Mouse (Mus musculus) cerebellum, adult 2 months (tissue): ENCODE results near the gene Ipo11. TPM values are rescaled to one million over a fixed set of nuclear protein-coding genes. Genes with fewer than 3 reads are reported as not detected.

ENCODE experiments used
- DNase-seq, 2 experiments: peaks; one replicate each; pipeline ENCODE4 v3.0.0; 2021
- H3K27ac ChIP-seq: fragments of 200-500 bp; 2 replicates; pipeline ENCODE4 v1.5.1; 2012; ENCODE audit warnings: low read length, control low read depth, inconsistent platforms; ENCODE audit not compliant: insufficient read depth
- H3K27me3 ChIP-seq: fragments of 200-500 bp; 2 replicates; pipeline ENCODE4 v1.6.1; 2012; ENCODE audit warnings: inconsistent platforms, mild to moderate bottlenecking, low read length, moderate library complexity; ENCODE audit not compliant: control insufficient read depth, insufficient read depth
- H3K4me1 ChIP-seq: fragments of 200-500 bp; 2 replicates; pipeline ENCODE4 v1.6.1; 2011; ENCODE audit warnings: low read length; ENCODE audit not compliant: control insufficient read depth, insufficient read depth
- H3K4me3 ChIP-seq: fragments of 200-500 bp; replicated peaks from 2 replicates; pipeline ENCODE3; 2011; ENCODE audit warnings: mild to moderate bottlenecking, low read depth, low read length, control low read depth; ENCODE audit not compliant: insufficient read depth
- CTCF ChIP-seq: fragments of 200-500 bp; IDR thresholded peaks from 2 replicates; pipeline ENCODE4 v1.5.1; 2011; ENCODE audit warnings: low read depth, mild to moderate bottlenecking, control low read depth, low read length, moderate library complexity, borderline replicate concordance; ENCODE audit not compliant: insufficient read depth
- POLR2A ChIP-seq: fragments of 200-500 bp; IDR thresholded peaks from 2 replicates; pipeline ENCODE4 v1.6.1; 2011; ENCODE audit warnings: low read length, control low read depth, borderline replicate concordance; ENCODE audit not compliant: insufficient read depth
- WGBS: fragments of 180-500 bp; shearing (Covaris S2); methylation state at CpG from one replicate; pipeline ENCODE4 v1.1.7; 2018; 5-methylcytosine and 5-hydroxymethylcytosine counted together
- polyA plus RNA-seq: library from polyadenylated mRNA; depleted of rRNA; stranded (reverse); fragments of >200 nt; gene quantifications from 2 replicates; pipeline ENCODE4 v1.2.3, GENCODE M21; 2012; rRNA removed

The Ipo11 gene
- polyA plus RNA-seq, 1 experiment = 31.8 TPM

DNA sequence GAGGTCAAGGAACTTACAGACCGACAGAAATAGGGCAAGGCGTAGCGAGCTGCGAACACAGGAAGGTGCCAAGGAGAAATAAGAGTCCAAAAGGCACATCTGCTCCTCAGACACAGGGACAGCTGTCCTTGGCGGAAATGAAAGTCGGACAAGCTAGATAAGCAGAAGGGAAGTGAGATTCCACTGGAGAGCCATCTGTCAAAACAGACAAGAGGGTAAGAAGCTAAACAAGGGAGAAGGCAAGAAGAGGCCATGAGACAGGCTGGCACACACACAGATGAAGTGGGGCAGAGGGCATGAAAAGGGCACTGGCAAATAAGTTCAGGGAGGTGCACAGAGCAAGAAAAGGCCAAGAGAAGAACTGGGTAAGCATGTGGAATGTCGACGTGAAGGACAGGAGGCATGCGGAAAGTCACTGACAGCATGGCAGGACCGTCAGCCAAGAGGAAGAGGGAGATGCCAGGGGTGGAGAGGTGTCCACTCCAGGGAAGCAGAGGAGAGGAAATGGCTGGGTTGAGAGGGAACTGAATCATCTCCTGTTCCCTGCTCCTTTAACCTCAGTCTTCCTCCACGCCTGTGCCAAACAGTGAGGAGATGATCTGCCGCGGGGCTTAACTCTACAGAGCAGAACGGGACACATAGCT lies 176.4 kb downstream of the Ipo11 start:
- no peaks in the 10 kb centered on the region for H3K27me3 ChIP-seq
- WGBS = 14% methylated on average over 14 of the region's 14 CpGs
- TF ChIP-seq POLR2A = no peak
- TF ChIP-seq CTCF = no peak
- peak in 1 of 2 experiments; percentile 14 for DNase-seq
- H3K27ac ChIP-seq = no peak overlapping the region
- no peak overlapping the region for H3K4me3 ChIP-seq
- no peaks in the 10 kb centered on the region for H3K4me1 ChIP-seq

DNA sequence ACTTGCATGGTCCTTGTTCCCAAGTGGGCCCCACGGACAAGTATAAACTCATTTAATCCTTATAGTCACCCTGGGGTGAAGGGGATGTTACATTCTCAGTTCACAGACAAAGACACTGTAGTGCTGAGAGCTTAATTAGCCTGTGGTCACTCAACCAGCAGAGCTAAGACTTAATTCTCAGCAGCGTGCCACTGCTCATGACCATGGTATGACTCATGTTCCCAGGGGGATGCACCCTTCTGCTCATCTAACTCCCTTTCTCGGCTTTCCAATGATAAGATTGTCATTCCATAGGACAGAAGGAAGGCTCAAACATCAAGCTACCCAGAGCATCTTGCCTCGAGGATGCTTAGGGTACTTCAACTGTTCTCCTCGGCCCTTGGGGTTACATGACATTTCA lies 180.9 kb downstream of the Ipo11 start:
- no peak for DNase-seq
- Histone ChIP-seq H3K27ac (no peak overlapping the region), H3K4me3 (no peak overlapping the region), H3K27me3 (no peaks in the 10 kb centered on the region), H3K4me1 (no peaks in the 10 kb centered on the region)
- WGBS = 45% methylated on average over 5 of the region's 5 CpGs
- TF ChIP-seq POLR2A = no peak
- no peak for TF ChIP-seq CTCF

DNA sequence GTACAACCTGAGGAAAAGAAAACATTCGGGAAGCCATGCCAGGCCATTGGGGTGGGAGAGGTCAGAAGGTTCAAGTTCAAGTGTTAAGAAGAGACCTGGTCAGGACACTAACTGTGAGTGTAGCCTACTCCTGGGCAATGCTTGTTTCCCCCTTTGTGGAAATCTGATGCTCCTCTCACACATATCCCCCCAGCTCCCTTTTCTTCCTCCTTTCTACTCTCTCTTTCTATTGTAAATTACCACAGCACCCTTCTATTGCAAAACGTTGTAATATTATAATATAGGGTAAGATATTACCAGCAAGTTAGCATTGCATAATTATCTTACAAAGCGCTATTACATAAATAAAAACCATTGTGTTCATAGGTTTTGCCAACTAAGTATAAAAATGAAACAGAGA lies 182.5 kb downstream of the Ipo11 start:
- TF ChIP-seq POLR2A (no peak), CTCF (no peak)
- Histone ChIP-seq H3K4me1 (no peaks in the 10 kb centered on the region; the same call in 1 of the 2 replicates), H3K27me3 (no peaks in the 10 kb centered on the region), H3K4me3 (no peak overlapping the region), H3K27ac (no peak overlapping the region)
- 88% methylated on average over 3 of the region's 3 CpGs for WGBS
- DNase-seq = no peak

DNA sequence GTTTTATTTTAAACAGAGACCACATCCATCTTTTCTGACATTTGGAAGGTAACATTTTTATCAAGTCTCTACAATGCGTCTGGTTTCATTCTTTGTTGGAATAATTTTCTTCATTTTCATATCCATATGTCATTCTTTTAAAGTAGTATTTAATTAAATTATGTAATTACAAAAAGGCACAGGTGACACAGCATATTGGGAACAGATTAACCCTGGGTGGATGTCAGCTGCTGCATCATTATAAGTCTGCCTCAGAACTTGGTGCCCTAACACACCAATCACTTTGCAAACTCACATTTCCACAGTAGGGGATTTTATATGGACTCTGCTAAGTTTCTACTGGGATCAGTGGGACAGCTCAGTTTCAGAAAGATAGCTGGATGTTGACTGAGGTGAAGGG lies 184.8 kb downstream of the Ipo11 start:
- 85% methylated on average over 1 of the region's 1 CpGs for WGBS
- H3K4me3 ChIP-seq = no peak overlapping the region
- H3K27ac ChIP-seq = no peak overlapping the region
- TF ChIP-seq CTCF (no peak), POLR2A (no peak)
- no peaks in the 10 kb centered on the region for H3K27me3 ChIP-seq
- no peak for DNase-seq
- H3K4me1 ChIP-seq = no peaks in the 10 kb centered on the region; the same call in 1 of the 2 replicates

DNA sequence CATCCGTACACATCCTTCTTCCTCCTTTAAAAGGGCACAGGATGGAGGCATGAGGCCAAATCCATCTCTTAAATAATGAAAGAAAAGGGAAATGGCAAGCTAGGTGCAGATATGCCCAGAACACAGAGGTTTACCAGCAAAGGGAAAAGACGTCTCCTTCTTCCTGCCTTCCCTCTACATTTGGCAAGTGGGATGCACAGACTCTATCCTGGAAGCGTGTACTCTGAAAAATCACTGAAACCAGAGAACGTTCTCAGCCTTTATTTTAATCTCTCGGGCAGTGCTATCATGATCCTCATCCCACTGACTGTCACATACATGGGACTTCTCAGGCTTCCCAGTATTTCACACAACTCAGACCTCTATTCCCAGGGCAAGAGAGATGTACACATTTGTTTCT lies 189.9 kb downstream of the Ipo11 start:
- no peak overlapping the region for H3K27ac ChIP-seq
- no peak for DNase-seq
- 88% methylated on average over 5 of the region's 5 CpGs for WGBS
- no peaks in the 10 kb centered on the region for H3K27me3 ChIP-seq
- H3K4me1 ChIP-seq = no peaks in the 10 kb centered on the region; the same call in 1 of the 2 replicates
- H3K4me3 ChIP-seq = no peak overlapping the region
- TF ChIP-seq CTCF = no peak

DNA sequence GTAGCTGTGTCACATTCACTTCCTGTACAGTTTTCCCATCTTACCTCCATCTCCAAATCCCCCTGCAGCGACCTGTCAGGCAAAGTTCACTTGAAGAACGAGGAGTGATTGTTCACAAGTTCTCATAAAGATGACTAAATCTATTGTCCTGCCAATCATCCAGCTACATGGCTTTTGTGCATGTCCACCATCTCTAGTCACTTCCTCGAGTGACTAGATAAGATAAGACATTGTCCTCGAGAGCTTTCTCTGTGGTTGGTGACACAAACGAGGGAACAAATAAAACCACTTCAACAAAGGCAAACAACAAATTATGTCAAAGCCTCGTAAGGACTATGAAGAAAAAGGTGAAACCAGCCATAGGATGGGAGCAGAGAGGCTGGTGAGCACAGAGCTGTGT lies 191.6 kb downstream of the Ipo11 start:
- Histone ChIP-seq H3K27me3 (no peaks in the 10 kb centered on the region), H3K4me3 (no peak overlapping the region)

More for the DNA sequence above, 191.6 kb downstream of the Ipo11 start:
- no peaks in the 10 kb centered on the region; the same call in 1 of the 2 replicates for H3K4me1 ChIP-seq
- no peak overlapping the region for H3K27ac ChIP-seq
- WGBS = 54% methylated on average over 6 of the region's 6 CpGs
- TF ChIP-seq POLR2A (no peak), CTCF (no peak)
- DNase-seq = no peak

Other genes starting within 250 kb of the Ipo11 start
- gene Dimt1, start 10.2 kb upstream of the Ipo11 start, polyA plus RNA-seq = 19.3 and 23.5 TPM in 2 replicates
- gene Kif2a, start 85.2 kb upstream of the Ipo11 start, polyA plus RNA-seq = 30.8 and 31.4 TPM in 2 replicates